Mouse (Mus musculus) erythroblast, adult 5-6 weeks (primary cell): ENCODE measurements around the gene Unc119. TPM values are rescaled to one million over a fixed set of nuclear protein-coding genes. Genes with fewer than 3 reads are reported as not detected.
A peak's percentile ranks its signal among the peaks of the same experiment; 100 is the strongest.

Experiments
- ATAC-seq: replicated peaks from 2 replicates; pipeline ENCODE4 v1.8.0; 2016; ENCODE audit warnings: moderate number of reproducible peaks, mild to moderate bottlenecking, moderate TSS enrichment, inconsistent platforms; ENCODE audit not compliant: poor library complexity, low FRiP score, severe bottlenecking
- total RNA-seq, 2 experiments: library from RNA; stranded (forward) in 1 of 2; stranded (reverse) in 1 of 2; fragments of 150-400 nt in 1 of 2; fragments of 200-764, 138-1000 nt in 1 of 2; gene quantifications; 2 replicates each; pipeline versions ENCODE4 v1.2.3 to v1.2.4; 2015 to 2017; ENCODE audit warnings: low replicate concordance in 2 of 2

Unc119 gene
- total RNA-seq, 2 experiments from 2014 or later = 15.0 to 17.1 TPM

DNA sequence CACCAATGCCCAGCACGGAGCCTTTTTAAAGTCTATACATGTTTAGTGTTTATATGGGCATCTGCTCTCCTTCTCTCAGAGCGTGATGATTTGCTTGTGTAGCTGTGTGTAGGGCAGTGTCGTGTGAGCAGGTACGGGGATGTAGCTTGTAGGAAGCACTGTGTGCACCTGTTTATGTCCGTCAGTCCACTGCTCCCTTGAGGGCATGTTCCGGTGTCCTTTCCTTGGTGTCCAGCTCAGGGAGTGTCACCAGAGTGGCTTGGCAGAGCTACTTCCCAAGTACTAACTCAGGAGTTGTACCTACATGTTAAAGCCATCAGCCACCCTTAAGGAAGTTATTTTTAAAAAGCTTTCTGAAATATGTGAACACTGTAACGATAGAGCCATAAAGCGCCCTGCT lies 6.2 kb upstream of the Unc119 start:
- no peak for ATAC-seq

GRCm38 (mm10) chr11:78341702-78342101 lies 1.6 kb upstream of the Unc119 start:
- no peak for ATAC-seq

GRCm38 (mm10) chr11:78344328-78344889 lies 1.1 kb downstream of the Unc119 start:
- ATAC-seq = peak; percentile 60

DNA sequence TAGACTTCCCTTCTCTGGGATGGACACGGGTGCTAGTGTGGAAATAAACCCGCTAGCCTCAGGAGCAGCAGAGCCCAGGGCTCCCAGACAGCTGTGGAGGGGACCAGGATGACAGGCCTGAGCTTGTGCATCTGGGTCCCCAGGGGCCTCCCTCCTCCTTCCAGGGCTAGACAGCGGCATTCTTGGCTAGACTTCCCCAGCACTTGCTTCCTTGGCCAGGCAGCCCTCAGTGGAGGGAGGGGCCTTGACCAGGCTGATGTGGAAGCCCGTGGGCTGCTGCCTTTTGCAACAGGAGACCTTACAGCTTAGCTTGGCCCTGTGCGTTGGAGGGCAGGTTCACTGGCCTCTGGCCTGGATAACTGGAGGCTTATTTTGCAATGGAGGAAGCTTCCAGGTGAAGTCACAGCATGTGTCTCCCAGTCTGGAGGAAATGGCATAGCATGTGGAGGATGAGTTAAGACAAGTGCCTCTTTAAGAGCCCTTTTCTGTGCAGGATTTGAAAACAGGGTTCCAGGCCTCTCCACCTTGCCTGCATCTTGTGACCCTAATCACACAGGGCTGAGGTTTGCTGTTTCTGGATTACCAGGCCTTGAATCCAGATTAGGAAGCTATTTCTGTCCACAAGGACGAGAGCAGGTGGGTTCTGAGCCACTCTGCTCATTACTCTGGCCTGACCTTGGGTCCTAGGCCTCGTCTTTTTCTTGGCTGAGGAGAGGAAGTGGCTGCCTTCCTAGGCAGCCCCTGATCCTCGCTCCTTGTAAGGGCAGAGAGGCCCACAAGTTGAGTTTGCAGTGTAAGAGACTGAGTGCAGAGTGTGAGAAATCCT lies 1.8 kb downstream of the Unc119 start:
- peak; percentile 22; the same call in 1 of the 2 replicates for ATAC-seq

GRCm38 (mm10) chr11:78345801-78346200 lies 2.5 kb downstream of the Unc119 start:
- ATAC-seq = no peak

DNA sequence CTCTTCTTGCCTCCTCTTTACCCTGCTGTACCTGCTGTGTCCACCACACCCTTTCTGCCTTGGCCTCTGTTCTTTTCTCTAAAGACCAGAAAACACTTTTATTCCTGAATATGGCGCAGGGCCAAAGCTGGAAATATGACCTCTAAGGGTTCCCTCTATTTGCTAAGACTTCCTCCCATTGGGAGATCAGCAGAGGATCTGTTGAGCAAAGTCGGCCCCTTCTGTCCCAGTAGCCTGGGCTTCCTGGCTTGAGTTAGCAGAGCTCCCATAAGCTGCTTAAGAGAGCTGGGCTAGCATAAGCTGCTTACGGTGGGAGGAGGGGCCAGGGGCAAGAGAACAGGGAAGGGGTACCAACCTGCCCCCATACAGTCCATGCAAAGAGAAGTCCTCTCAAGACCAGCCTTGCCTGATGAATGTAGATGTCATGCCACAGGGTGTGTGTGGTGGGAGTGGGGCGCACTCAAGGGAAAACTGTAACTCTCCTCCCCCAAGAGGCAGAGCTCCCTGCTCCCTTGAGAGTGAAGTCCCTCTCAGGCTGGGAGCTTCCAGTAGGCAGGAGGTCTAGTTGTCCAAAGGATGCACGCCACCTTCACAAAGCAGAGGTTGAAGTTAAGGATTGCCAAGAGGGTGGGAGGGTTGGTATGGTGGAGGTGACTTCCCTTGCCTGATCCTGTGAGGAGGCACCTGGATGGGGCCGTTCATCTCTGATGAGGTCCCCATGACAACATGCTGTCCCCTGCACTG lies 3.2 kb downstream of the Unc119 start:
- no peak for ATAC-seq

DNA sequence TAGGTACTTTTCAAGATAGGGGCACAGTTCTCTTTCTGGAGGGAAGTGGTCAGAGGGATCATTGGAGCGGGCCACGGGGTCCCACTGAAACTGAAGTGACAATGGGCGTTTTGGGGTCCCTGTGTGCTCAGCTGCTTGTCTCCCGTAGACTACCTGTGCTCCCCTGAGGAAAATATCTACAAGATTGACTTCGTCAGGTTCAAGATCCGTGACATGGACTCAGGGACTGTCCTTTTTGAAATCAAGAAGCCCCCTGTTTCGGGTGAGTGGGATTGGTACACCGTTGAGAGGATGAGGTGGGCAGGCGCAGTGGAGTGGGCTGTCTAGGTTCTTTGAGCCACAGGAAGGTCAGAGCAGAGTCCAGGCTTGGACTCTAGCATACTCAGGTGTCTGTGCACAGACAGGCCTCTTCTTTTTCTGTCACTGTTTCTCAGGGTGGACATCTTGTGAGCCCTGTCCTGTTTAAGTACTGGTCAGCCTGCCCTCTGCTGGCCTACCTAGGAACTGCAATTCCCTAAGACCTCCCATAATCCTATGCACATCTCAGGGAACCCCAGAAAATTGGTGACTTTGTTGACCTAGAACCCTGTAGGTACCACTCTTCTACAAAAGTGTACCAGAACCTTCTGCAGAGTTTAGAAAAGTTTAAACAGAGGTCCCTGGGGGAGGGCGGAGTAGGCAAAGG lies 3.9 kb downstream of the Unc119 start:
- ATAC-seq = peak; percentile 48

- ATAC-seq = no peak
Observed at GRCm38 (mm10) chr11:78347908-78348307, 4.6 kb downstream of the Unc119 start.

GRCm38 (mm10) chr11:78348474-78348873 lies 5.2 kb downstream of the Unc119 start:
- no peak for ATAC-seq

DNA sequence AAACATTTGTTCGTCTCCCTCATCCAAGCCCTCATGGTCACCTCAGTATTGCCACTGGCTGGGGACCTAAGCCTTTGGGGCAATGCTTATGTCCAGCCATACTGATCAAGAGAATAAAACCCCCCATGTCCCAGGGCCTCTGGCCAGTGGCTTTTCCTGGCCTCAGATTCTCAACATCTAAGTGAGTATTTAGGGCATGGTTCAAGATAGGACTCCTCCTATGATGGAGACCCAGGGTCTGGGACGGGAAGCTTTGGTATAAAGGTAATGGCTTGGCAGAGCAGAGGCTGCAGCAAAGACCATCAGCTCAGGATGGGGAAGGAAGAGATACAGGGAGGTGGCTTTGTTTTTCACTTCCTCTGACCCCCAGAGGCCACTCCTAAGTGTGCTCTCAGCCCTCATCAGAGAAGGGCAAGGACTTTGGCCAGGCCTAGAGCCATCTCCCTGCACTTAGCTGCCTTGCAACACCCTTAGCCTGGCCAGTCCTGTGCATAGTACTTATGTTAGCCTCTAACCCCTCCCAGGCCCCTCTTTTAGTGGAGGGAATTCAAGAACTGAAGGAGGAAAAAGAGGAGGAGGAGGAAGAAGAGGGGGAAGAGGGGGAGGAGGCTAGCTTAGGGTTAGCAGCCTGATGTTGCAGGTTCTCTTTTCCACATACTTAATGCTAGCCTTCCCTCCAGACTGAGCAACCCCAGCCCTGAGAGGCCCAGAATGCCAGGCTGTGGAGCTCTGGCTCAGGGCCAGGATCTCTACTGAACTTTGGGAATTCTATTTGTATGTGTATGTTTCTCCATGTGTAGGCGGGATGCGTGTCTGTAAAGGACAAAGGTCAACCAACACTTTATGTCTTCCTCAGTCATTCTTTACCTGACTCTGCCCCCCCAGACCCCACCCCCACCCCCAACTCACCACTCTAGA lies 6.4 kb downstream of the Unc119 start:
- no peak for ATAC-seq

GRCm38 (mm10) chr11:78353081-78353480 lies 9.8 kb downstream of the Unc119 start:
- ATAC-seq = no peak

GRCm38 (mm10) chr11:78354905-78355304 lies 11.6 kb downstream of the Unc119 start:
- ATAC-seq = no peak

GRCm38 (mm10) chr11:78355471-78356238 lies 12.4 kb downstream of the Unc119 start:
- ATAC-seq = 0 out of 2 replicates have a peak, but pooled peaks have one; percentile 26

- ATAC-seq = peak; percentile 31; the same call in 1 of the 2 replicates
Observed at GRCm38 (mm10) chr11:78358330-78359007, 15.2 kb downstream of the Unc119 start.

DNA sequence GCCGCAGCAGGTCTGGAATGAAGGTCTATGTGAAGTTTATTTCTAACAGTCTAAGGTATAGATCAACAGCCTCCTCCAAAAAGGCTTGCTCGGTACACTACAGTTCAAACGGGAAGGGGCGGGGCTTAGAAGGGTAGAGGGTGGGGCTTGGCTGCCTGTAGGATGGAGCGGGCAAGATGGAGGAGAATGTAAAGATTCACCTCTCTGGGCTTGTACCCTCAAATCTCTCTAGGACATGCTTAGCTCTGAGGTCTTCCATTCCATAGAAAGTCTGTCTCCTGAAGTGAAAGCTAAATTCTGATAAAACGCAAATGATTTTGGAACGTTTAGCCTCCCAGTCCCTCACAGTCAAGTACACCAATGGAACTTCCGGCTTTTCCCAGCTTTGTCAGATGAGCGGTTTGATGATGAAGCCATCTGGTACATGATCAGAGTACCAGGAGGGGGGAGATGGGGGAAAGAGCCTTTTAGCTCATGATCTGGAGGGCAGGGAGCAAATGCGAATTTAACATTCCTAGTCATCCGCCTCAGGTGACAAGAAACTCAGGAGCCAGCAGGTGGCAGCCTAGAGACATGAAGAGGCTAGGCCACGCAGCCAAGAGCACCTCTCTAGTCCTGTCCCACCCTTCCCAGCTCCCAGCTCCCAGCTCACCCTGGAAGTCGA lies 17.0 kb downstream of the Unc119 start:
- peak; percentile 85 for ATAC-seq

- ATAC-seq = peak; percentile 14; the same call in 1 of the 2 replicates
Observed at GRCm38 (mm10) chr11:78360789-78361131, 17.5 kb downstream of the Unc119 start.

- ATAC-seq = no peak
Observed at GRCm38 (mm10) chr11:78363309-78364007, 20.2 kb downstream of the Unc119 start.
